Mouse (Mus musculus): ENCODE measurements around the gene Sell. TPM values are rescaled to one million over a fixed set of nuclear protein-coding genes. Genes with fewer than 3 reads are reported as not detected.
"Not testable (repeated sequence)": the region's sequence is repeated elsewhere in the genome, so short reads cannot be mapped to it uniquely, and the experiment has no call there.

Gene Sell
- polyA plus RNA-seq (2015; fragmentation: Nextera tagmentation; extraction: Ambion mirVana) = 10.2 and 10.8 TPM in 2 replicates

- Histone ChIP-seq H3K4me1 (ENCODE audit: insufficient read depth) (0 out of 2 replicates have a peak, but pooled peaks cover 2% of the 10 kb centered on the region), H3K36me3 (replicated peaks; ENCODE audit: insufficient read depth, low read length) (no peaks in the 10 kb centered on the region), H3K4me3 (ENCODE audit: low read depth, low read length) (peak within 1 kb of the TSS; percentile 6; the same call in 1 of the 2 replicates), H3K4me2 (ENCODE audit: low read depth, low read length) (peak within 1 kb of the TSS; percentile 11), H3K9ac (replicated peaks) (no peak within 1 kb of the TSS), H3K27ac (ENCODE audit: low read depth) (peak within 1 kb of the TSS; percentile 41), H3K27me3 (ENCODE audit: insufficient read depth, low read length) (no peaks in the 10 kb centered on the region), H3K9me3 (ENCODE audit: low read length) (no peaks in the 10 kb centered on the region)
- peak; percentile 42 for DNase-seq
- ATAC-seq = no peak
- TF ChIP-seq EP300 (IDR thresholded peaks at IDR 0.05; ENCODE audit: low read depth) (no peak), CTCF (IDR thresholded peaks at IDR 0.05; ENCODE audit: low read depth) (no peak)
- 51% methylated on average over 4 of the region's 4 CpGs for WGBS (ENCODE audit: insufficient replicate concordance)
Measured at GRCm38 (mm10) chr1:164061925-164062324, at the start of gene Sell. Gene Sell, plus strand, starts transcription at chr1:164061982.

- Histone ChIP-seq H3K27me3 (ENCODE audit: insufficient read depth, low read length) (no peaks in the 10 kb centered on the region), H3K4me3 (ENCODE audit: low read depth, low read length) (no peak overlapping the region), H3K4me2 (ENCODE audit: low read depth, low read length) (no peak overlapping the region), H3K27ac (ENCODE audit: low read depth) (no peak overlapping the region), H3K9ac (replicated peaks) (no peak overlapping the region), H3K36me3 (replicated peaks; ENCODE audit: insufficient read depth, low read length) (no peaks in the 10 kb centered on the region), H3K9me3 (ENCODE audit: low read length) (no peaks in the 10 kb centered on the region), H3K4me1 (ENCODE audit: insufficient read depth) (no peaks in the 10 kb centered on the region; the same call in 1 of the 2 replicates)
- WGBS (ENCODE audit: insufficient replicate concordance) = 23% methylated on average over 1 of the region's 1 CpGs
- no peak for ATAC-seq
- DNase-seq = no peak
- no peak for TF ChIP-seq CTCF (IDR thresholded peaks at IDR 0.05; ENCODE audit: low read depth)
- no peak for TF ChIP-seq EP300 (IDR thresholded peaks at IDR 0.05; ENCODE audit: low read depth)
Measured at GRCm38 (mm10) chr1:164014616-164015015, 47.2 kb upstream of the Sell start.

GRCm38 (mm10) chr1:164018221-164018896 lies 43.4 kb upstream of the Sell start:
- WGBS (ENCODE audit: insufficient replicate concordance) = 80% methylated on average over 16 of the region's 16 CpGs
- no peak overlapping the region for H3K4me3 ChIP-seq (ENCODE audit: low read depth, low read length)
- no peak for TF ChIP-seq CTCF (IDR thresholded peaks at IDR 0.05; ENCODE audit: low read depth)
- TF ChIP-seq EP300 (IDR thresholded peaks at IDR 0.05; ENCODE audit: low read depth) = no peak
- no peak overlapping the region for H3K9ac ChIP-seq (replicated peaks)
- H3K9me3 ChIP-seq (ENCODE audit: low read length) = no peaks in the 10 kb centered on the region
- H3K4me1 ChIP-seq (ENCODE audit: insufficient read depth) = no peaks in the 10 kb centered on the region; the same call in 1 of the 2 replicates
- H3K27me3 ChIP-seq (ENCODE audit: insufficient read depth, low read length) = no peaks in the 10 kb centered on the region
- DNase-seq = no peak
- H3K4me2 ChIP-seq (ENCODE audit: low read depth, low read length) = no peak overlapping the region
- H3K36me3 ChIP-seq (replicated peaks; ENCODE audit: insufficient read depth, low read length) = no peaks in the 10 kb centered on the region
- no peak for ATAC-seq
- H3K27ac ChIP-seq (ENCODE audit: low read depth) = no peak overlapping the region

- no peaks in the 10 kb centered on the region for H3K9me3 ChIP-seq (ENCODE audit: low read length)
- 58% methylated on average over 6 of the region's 6 CpGs for WGBS (ENCODE audit: insufficient replicate concordance)
- H3K4me2 ChIP-seq (ENCODE audit: low read depth, low read length) = no peak overlapping the region
- H3K9ac ChIP-seq (replicated peaks) = no peak overlapping the region
- H3K27ac ChIP-seq (ENCODE audit: low read depth) = no peak overlapping the region
- DNase-seq = no peak
- no peak for ATAC-seq
- H3K27me3 ChIP-seq (ENCODE audit: insufficient read depth, low read length) = no peaks in the 10 kb centered on the region
- H3K4me1 ChIP-seq (ENCODE audit: insufficient read depth) = no peaks in the 10 kb centered on the region; the same call in 1 of the 2 replicates
- no peak overlapping the region for H3K4me3 ChIP-seq (ENCODE audit: low read depth, low read length)
- TF ChIP-seq EP300 (IDR thresholded peaks at IDR 0.05; ENCODE audit: low read depth) (no peak), CTCF (IDR thresholded peaks at IDR 0.05; ENCODE audit: low read depth) (no peak)
- H3K36me3 ChIP-seq (replicated peaks; ENCODE audit: insufficient read depth, low read length) = no peaks in the 10 kb centered on the region
Measured at GRCm38 (mm10) chr1:164019789-164020188, 42.0 kb upstream of the Sell start.

- H3K36me3 ChIP-seq (replicated peaks; ENCODE audit: insufficient read depth, low read length); H3K27ac ChIP-seq (ENCODE audit: low read depth); H3K9ac ChIP-seq (replicated peaks); H3K27me3 ChIP-seq (ENCODE audit: insufficient read depth, low read length); ATAC-seq; H3K4me3 ChIP-seq (ENCODE audit: low read depth, low read length); H3K4me1 ChIP-seq (ENCODE audit: insufficient read depth); H3K4me2 ChIP-seq (ENCODE audit: low read depth, low read length); H3K9me3 ChIP-seq (ENCODE audit: low read length); DNase-seq: not testable (repeated sequence)
- 80% methylated on average over 3 of the region's 3 CpGs for WGBS (ENCODE audit: insufficient replicate concordance)
Measured at GRCm38 (mm10) chr1:164020746-164021145, 41.0 kb upstream of the Sell start.

GRCm38 (mm10) chr1:164022106-164022505 lies 39.7 kb upstream of the Sell start:
- H3K27ac ChIP-seq (ENCODE audit: low read depth); DNase-seq; H3K9ac ChIP-seq (replicated peaks); H3K27me3 ChIP-seq (ENCODE audit: insufficient read depth, low read length); H3K9me3 ChIP-seq (ENCODE audit: low read length); H3K4me3 ChIP-seq (ENCODE audit: low read depth, low read length); H3K36me3 ChIP-seq (replicated peaks; ENCODE audit: insufficient read depth, low read length); H3K4me2 ChIP-seq (ENCODE audit: low read depth, low read length); ATAC-seq; H3K4me1 ChIP-seq (ENCODE audit: insufficient read depth): not testable (repeated sequence)
- 0 out of 2 replicates have a peak, but pooled peaks have one; percentile 15 for TF ChIP-seq CTCF (IDR thresholded peaks at IDR 0.05; ENCODE audit: low read depth)
- WGBS (ENCODE audit: insufficient replicate concordance) = 75% methylated on average over 5 of the region's 5 CpGs

All from liver, postnatal 0 days (tissue).